Mouse (Mus musculus) small intestine, adult 2 months (tissue): ENCODE data around the gene Fkbp2.

Source experiments
- CTCF ChIP-seq: fragments of 200-500 bp; IDR thresholded peaks from 2 replicates; pipeline ENCODE4 v1.5.1; 2012; ENCODE audit warnings: low read depth, mild to moderate bottlenecking, control low read depth, inconsistent platforms, low read length, moderate library complexity, mixed read lengths; ENCODE audit not compliant: insufficient replicate concordance, insufficient read length; ENCODE audit errors: extremely low read depth
- POLR2A ChIP-seq: fragments of 200-500 bp; IDR thresholded peaks from 2 replicates; pipeline ENCODE4 v1.6.1; 2012; ENCODE audit warnings: low read depth, mild to moderate bottlenecking, control low read depth, inconsistent platforms, low read length, moderate library complexity

DNA sequence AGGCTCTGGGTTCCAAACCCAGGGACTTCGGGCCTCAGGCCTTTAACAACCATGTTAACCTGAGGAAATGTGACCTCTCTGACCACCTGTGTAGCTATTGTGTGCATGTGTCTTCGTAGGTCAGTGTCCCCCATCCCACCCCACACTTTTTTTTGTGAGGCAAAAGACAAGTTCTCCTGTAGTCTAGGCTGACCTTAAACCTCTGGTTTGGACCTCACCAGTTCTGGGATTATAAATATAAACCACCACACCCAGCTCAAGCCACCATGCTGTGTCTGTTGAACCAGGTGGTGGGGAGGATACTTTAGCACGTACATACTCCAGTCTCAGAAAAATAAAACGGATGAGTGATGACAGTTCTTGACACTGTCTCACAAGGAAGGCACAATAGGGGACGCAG is 30.4 kb downstream of the Fkbp2 start:
- no peak for TF ChIP-seq POLR2A
- no peak for TF ChIP-seq CTCF
